Mouse (Mus musculus) myocyte (in vitro differentiated cells): ENCODE data around the gene Chd1l. TPM values are rescaled to one million over a fixed set of nuclear protein-coding genes. Genes with fewer than 3 reads are reported as not detected.

Experiments
- H3K27me3 ChIP-seq: one replicate; pipeline ENCODE4 v1.6.1; 2011; ENCODE audit not compliant: control insufficient read depth, insufficient read depth, insufficient read length
- H3K36me3 ChIP-seq: one replicate; pipeline ENCODE4 v1.6.1; 2011; ENCODE audit not compliant: control insufficient read depth, insufficient read depth
- H3K4me2 ChIP-seq: one replicate; pipeline ENCODE4 v1.6.1; 2011; ENCODE audit warnings: low read depth, control low read depth
- H3K4me3 ChIP-seq: one replicate; pipeline ENCODE4 v1.5.1; 2011; ENCODE audit warnings: mild to moderate bottlenecking, control low read depth, moderate library complexity
- H3K79me2 ChIP-seq: one replicate; pipeline ENCODE4 v1.6.1; 2011; ENCODE audit not compliant: control insufficient read depth, insufficient read depth
- H3ac ChIP-seq: one replicate; pipeline ENCODE4 v1.6.1; 2011; ENCODE audit not compliant: control insufficient read depth, insufficient read length
- CEBPB ChIP-seq: IDR thresholded peaks from 2 replicates; pipeline ENCODE4 v1.6.1; 2011; ENCODE audit warnings: mild to moderate bottlenecking, moderate library complexity; ENCODE audit not compliant: poor library complexity, insufficient read depth, severe bottlenecking
- E2F4 ChIP-seq: IDR thresholded peaks from one replicate; pipeline ENCODE4 v1.6.1; 2011; ENCODE audit warnings: mild to moderate bottlenecking, control low read depth, moderate library complexity; ENCODE audit not compliant: insufficient read depth
- MAX ChIP-seq: IDR thresholded peaks from one replicate; pipeline ENCODE4 v1.6.1; 2011; ENCODE audit warnings: low read depth, mild to moderate bottlenecking, control low read depth
- MYOD1 ChIP-seq, 3 experiments: IDR thresholded peaks; one replicate each; pipeline ENCODE4 v1.6.1; 2011; ENCODE audit warnings: control low read depth in 2 of 3, low read depth in 2 of 3, mild to moderate bottlenecking in 2 of 3, moderate library complexity in 1 of 3; ENCODE audit not compliant: insufficient read length in 2 of 3, control insufficient read depth in 1 of 3
- MYOG ChIP-seq, 3 experiments: IDR thresholded peaks; one replicate each; pipeline ENCODE4 v1.6.1; 2011; ENCODE audit warnings: control low read depth in 2 of 3, low read depth in 2 of 3, mild to moderate bottlenecking in 2 of 3; ENCODE audit not compliant: insufficient read length in 2 of 3, control insufficient read depth in 1 of 3, insufficient read depth in 1 of 3
- POLR2A ChIP-seq: IDR thresholded peaks from one replicate; pipeline ENCODE4 v1.6.1; 2011; ENCODE audit warnings: low read depth, mild to moderate bottlenecking, control low read depth, moderate library complexity; ENCODE audit not compliant: insufficient read length
- POLR2AphosphoS2 ChIP-seq: IDR thresholded peaks from one replicate; pipeline ENCODE4 v1.6.1; 2011; ENCODE audit warnings: low read depth, control low read depth; ENCODE audit not compliant: insufficient read length
- REST ChIP-seq: IDR thresholded peaks from one replicate; pipeline ENCODE4 v1.6.1; 2011; ENCODE audit warnings: mild to moderate bottlenecking, control low read depth, moderate library complexity; ENCODE audit not compliant: insufficient read depth, insufficient read length
- SRF ChIP-seq: IDR thresholded peaks from one replicate; pipeline ENCODE4 v1.6.1; 2011; ENCODE audit warnings: low read depth; ENCODE audit not compliant: control insufficient read depth, insufficient read length
- TCF12 ChIP-seq: IDR thresholded peaks from one replicate; pipeline ENCODE4 v1.6.1; 2011; ENCODE audit warnings: mild to moderate bottlenecking, control low read depth; ENCODE audit not compliant: poor library complexity, insufficient read depth, severe bottlenecking
- TCF3 ChIP-seq: IDR thresholded peaks from one replicate; pipeline ENCODE4 v1.6.1; 2011; ENCODE audit warnings: low read depth, control low read depth; ENCODE audit not compliant: insufficient read length
- USF1 ChIP-seq: IDR thresholded peaks from one replicate; pipeline ENCODE4 v1.6.1; 2011; ENCODE audit warnings: low read depth, mild to moderate bottlenecking, control low read depth, moderate library complexity
- polyA plus RNA-seq: library from polyadenylated mRNA; unstranded; fragments of >200 nt; fragmentation: generic; extraction: Trizol; gene quantifications from one replicate; pipeline ENCODE4 v1.2.1, GENCODE M21; 2012; ENCODE audit warnings: missing spikeins

The Chd1l gene
- polyA plus RNA-seq, 1 experiment = 3.3 TPM

DNA sequence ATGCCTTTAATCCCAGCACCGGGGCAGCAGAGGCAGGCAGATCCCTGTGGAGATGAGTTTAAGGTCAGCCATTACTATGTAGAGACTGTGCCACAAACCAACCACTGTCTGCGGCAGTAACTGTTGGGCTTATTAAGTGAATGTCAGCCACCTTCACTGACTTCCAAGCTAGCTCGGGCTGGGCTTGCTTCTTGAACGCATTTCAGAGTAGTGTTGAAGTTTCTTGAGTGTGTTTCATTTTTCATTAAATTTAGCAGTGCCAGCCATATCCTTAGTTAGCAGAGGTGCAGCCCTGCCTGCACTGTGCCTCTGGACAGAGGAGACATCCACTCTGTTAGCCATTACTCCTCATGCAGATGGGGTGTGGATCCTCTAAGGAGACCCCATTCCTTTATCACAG lies 20.7 kb upstream of the Chd1l start:
- TF ChIP-seq MYOG (IDR thresholded peaks at IDR 0.05; ENCODE audit: control insufficient read depth in 1 of 3, insufficient read depth in 1 of 3, insufficient read length in 2 of 3, low read depth in 2 of 3) (no peak), SRF (no peak), TCF12 (no peak)
- Histone ChIP-seq H3ac (no peak overlapping the region), H3K4me3 (no peak overlapping the region), H3K79me2 (no peaks in the 10 kb centered on the region), H3K4me2 (no peak overlapping the region), H3K36me3 (no peaks in the 10 kb centered on the region), H3K27me3 (no peaks in the 10 kb centered on the region)

DNA sequence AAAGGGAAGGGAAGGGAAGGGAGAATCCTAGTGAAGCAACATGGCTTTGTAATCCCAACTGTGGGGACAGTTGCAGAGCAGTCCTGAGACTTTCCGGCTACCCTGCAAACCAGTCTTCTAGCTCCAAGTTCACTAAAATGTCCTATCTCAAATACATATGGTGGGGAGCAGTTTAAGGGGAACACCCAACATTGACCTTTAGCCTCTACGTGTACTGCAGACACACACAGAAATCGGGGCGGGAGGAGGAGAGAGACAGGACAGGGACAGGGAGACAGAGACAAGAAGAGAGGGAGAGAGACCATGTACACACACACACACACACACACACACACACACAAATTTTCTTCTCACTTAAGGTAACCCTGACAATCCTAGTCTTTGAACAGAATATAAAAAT lies 19.9 kb upstream of the Chd1l start:
- Histone ChIP-seq H3K4me2 (no peak overlapping the region), H3K27me3 (no peaks in the 10 kb centered on the region), H3K36me3 (no peaks in the 10 kb centered on the region), H3K79me2 (no peaks in the 10 kb centered on the region), H3K4me3 (no peak overlapping the region), H3ac (no peak overlapping the region)
- TF ChIP-seq E2F4 (no peak), TCF3 (no peak), USF1 (no peak), MYOD1 (IDR thresholded peaks at IDR 0.05; ENCODE audit: control insufficient read depth in 1 of 3, insufficient read length in 2 of 3, low read depth in 2 of 3) (no peak), POLR2AphosphoS2 (no peak), TCF12 (no peak), MAX (no peak), MYOG (IDR thresholded peaks at IDR 0.05; ENCODE audit: control insufficient read depth in 1 of 3, insufficient read depth in 1 of 3, insufficient read length in 2 of 3, low read depth in 2 of 3) (no peak), POLR2A (no peak), REST (no peak), SRF (no peak)

DNA sequence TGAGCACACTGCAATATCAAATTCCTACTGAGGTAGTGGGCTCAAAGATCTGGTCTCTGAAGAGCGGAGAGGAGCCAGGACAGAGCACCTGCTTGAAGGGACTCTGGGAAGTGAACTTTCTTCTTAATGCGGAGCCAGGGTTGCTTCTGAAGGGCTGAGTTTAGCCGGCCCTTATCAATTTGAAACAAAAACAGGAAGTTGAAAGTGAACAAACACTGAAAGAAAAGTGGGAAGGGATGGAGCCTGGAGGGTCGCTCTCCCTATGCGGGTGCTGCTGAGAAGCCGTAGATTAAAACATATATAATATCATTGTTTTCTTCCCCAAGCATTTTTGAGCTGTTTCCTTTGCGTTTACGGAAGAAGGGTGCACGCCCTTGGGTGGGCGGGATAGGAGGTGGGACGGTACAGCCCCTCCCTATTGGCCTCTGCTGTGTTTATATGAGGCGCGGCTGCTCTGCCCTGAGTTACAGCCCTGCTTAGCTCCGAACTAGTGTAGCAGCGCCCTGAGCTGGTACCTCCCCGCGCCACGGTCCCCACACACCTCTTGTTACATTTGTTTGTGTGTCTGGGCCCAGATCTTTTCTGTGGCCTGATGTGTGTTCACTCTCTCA lies 18.5 kb upstream of the Chd1l start, which contains the start of gene Fmo5:
Fmo5 (plus strand) TSS at position 414 of the 611 bp plus-strand sequence.
- Histone ChIP-seq H3K36me3 (no peaks in the 10 kb centered on the region), H3K79me2 (no peaks in the 10 kb centered on the region), H3K4me2 (peak within 1 kb of the TSS; percentile 60), H3K27me3 (no peaks in the 10 kb centered on the region), H3ac (no peak within 1 kb of the TSS), H3K4me3 (no peak within 1 kb of the TSS)
- TF ChIP-seq SRF = no peak
- no peak for TF ChIP-seq POLR2AphosphoS2
- no peak for TF ChIP-seq CEBPB
- TF ChIP-seq E2F4 = no peak
- no peak for TF ChIP-seq TCF3
- no peak for TF ChIP-seq MYOD1 (IDR thresholded peaks at IDR 0.05; ENCODE audit: control insufficient read depth in 1 of 3, insufficient read length in 2 of 3, low read depth in 2 of 3)
- no peak for TF ChIP-seq MYOG (IDR thresholded peaks at IDR 0.05; ENCODE audit: control insufficient read depth in 1 of 3, insufficient read depth in 1 of 3, insufficient read length in 2 of 3, low read depth in 2 of 3)
- no peak for TF ChIP-seq TCF12
- no peak for TF ChIP-seq POLR2A
- TF ChIP-seq USF1 = no peak
- TF ChIP-seq REST = no peak
- TF ChIP-seq MAX = no peak

- Histone ChIP-seq H3ac (no peak overlapping the region), H3K27me3 (no peaks in the 10 kb centered on the region), H3K4me2 (no peak overlapping the region), H3K79me2 (no peaks in the 10 kb centered on the region), H3K4me3 (no peak overlapping the region), H3K36me3 (no peaks in the 10 kb centered on the region)
- TF ChIP-seq SRF = no peak
- TF ChIP-seq POLR2AphosphoS2 = no peak
- TF ChIP-seq REST = no peak
- TF ChIP-seq MYOD1 (IDR thresholded peaks at IDR 0.05; ENCODE audit: control insufficient read depth in 1 of 3, insufficient read length in 2 of 3, low read depth in 2 of 3) = no peak
- no peak for TF ChIP-seq CEBPB
- no peak for TF ChIP-seq POLR2A
- TF ChIP-seq TCF12 = no peak
- no peak for TF ChIP-seq E2F4
- no peak for TF ChIP-seq MAX
- no peak for TF ChIP-seq MYOG (IDR thresholded peaks at IDR 0.05; ENCODE audit: control insufficient read depth in 1 of 3, insufficient read depth in 1 of 3, insufficient read length in 2 of 3, low read depth in 2 of 3)
Measured at GRCm38 (mm10) chr3:97627893-97628292, 17.9 kb upstream of the Chd1l start.

DNA sequence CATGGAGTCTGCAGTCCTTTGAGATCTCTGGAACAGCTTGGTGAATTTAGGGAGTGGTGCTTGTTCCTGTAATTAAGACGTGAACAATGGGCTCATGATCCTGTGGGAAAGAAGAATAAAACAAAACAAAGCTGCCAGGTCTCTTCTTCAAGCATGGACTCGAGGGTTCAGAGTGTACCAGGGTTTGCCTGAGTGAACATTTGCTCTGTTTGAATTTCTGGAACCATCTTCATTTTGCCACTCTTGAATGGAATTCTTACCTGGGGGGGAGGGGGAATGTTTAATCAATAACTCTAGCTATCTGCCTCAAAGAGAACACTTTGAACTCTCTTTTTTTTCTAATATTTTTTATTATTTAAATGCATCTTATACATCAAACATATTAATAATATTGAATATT lies 14.6 kb upstream of the Chd1l start:
- no peaks in the 10 kb centered on the region for H3K79me2 ChIP-seq
- H3K4me2 ChIP-seq = no peak overlapping the region
- no peaks in the 10 kb centered on the region for H3K36me3 ChIP-seq
- H3ac ChIP-seq = no peak overlapping the region
- no peak for TF ChIP-seq CEBPB
- TF ChIP-seq USF1 = no peak
- no peak for TF ChIP-seq E2F4
- TF ChIP-seq REST = no peak
- TF ChIP-seq SRF = no peak
- H3K4me3 ChIP-seq = no peak overlapping the region
- no peaks in the 10 kb centered on the region for H3K27me3 ChIP-seq
